Mouse (Mus musculus) forebrain, embryonic 13.5 days (tissue): ENCODE measurements at regions not wholly inside any gene's neighbourhood (a gene's known extent, or its start where the extent isn't known, plus 50 kb on each side); places are given as distances from the start of the nearest gene placed in this dataset.
A peak's percentile ranks its signal among the peaks of the same experiment; 100 is the strongest.

Source experiments
- ATAC-seq: fragments of 200-750 bp; cut with Nextera tagmentation; 2 replicates; pipeline ENCODE4 v1.8.0; 2017
- H3K27ac ChIP-seq: fragments of 300-500 bp; sonication (generic); 2 replicates; pipeline ENCODE4 v1.5.1; 2015; ENCODE audit warnings: inconsistent platforms, mild to moderate bottlenecking, moderate library complexity
- H3K27me3 ChIP-seq: fragments of 300-500 bp; sonication (generic); 2 replicates; pipeline ENCODE4 v1.6.1; 2015; ENCODE audit warnings: mild to moderate bottlenecking, inconsistent platforms
- H3K36me3 ChIP-seq: fragments of 300-500 bp; sonication (generic); 2 replicates; pipeline ENCODE4 v1.6.1; 2015; ENCODE audit warnings: mild to moderate bottlenecking, inconsistent platforms; ENCODE audit not compliant: poor library complexity, severe bottlenecking
- H3K4me1 ChIP-seq: fragments of 300-500 bp; sonication (generic); 2 replicates; pipeline ENCODE4 v1.6.1; 2015; ENCODE audit warnings: inconsistent platforms
- H3K4me2 ChIP-seq: fragments of 300-500 bp; sonication (generic); 2 replicates; pipeline ENCODE4 v1.6.1; 2015; ENCODE audit warnings: inconsistent platforms, mild to moderate bottlenecking, moderate library complexity
- H3K4me3 ChIP-seq: fragments of 300-500 bp; sonication (generic); 2 replicates; pipeline ENCODE4 v1.5.1; 2015; ENCODE audit warnings: mild to moderate bottlenecking, inconsistent platforms
- H3K9ac ChIP-seq: fragments of 300-500 bp; sonication (generic); 2 replicates; pipeline ENCODE4 v1.6.1; 2015; ENCODE audit warnings: mild to moderate bottlenecking, inconsistent platforms
- H3K9me3 ChIP-seq: fragments of 300-500 bp; sonication (generic); replicated peaks from 2 replicates; pipeline ENCODE4 v1.6.1; 2016; ENCODE audit warnings: inconsistent platforms
- WGBS: fragments of 180-500 bp; shearing (Covaris S2); methylation state at CpG from one replicate; pipeline ENCODE4 v1.1.7; 2015; 5-methylcytosine and 5-hydroxymethylcytosine counted together

DNA sequence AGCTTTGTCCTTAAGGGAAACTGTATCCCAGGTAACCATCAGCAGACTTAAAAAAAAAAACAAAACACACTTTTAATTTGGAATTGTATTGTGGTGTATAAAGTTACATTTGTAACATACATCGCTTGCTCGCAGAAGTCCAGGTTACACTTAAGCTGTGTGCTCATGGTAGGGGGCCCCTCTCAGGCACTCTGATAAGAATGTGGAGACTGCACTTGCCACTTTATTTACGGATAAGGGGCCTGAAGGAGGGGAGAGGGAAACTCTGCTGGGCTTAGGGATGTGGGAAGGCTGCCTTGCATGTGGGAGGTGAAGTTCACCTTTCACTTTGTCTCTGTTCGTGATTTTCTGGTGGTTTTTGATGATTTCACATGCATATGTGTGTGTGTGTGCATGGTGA lies 58.7 kb downstream of the Ccdc185 start:
- no peak for ATAC-seq
- no peak overlapping the region for H3K4me3 ChIP-seq
- no peak overlapping the region for H3K9ac ChIP-seq
- WGBS, result 79% methylated on average over 4 of the region's 4 CpGs
- H3K4me1 ChIP-seq, result no peaks in the 10 kb centered on the region
- no peak overlapping the region for H3K4me2 ChIP-seq
- H3K9me3 ChIP-seq, result no peaks in the 10 kb centered on the region
- no peaks in the 10 kb centered on the region for H3K27me3 ChIP-seq
- no peak overlapping the region for H3K27ac ChIP-seq
- no peaks in the 10 kb centered on the region for H3K36me3 ChIP-seq

DNA sequence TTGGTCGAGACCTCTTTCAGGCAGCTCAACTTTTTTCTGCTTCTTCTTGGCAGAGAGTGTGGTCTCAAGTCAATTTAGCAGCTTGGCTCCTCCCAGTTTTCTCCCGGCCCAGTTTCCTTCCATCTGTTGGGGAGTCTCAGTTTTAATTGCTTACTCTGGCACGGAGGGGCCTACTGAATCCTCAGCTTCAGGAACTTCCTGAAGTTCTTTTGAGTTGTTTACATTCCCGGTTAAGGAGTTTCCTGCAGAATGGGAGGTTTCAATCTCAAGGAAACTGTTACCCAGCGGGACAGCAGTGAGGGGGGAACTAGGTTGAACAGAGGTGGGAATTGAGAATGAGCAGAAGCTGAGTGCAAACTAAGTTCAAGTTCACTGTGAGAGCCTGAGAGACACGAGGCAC lies 59.2 kb downstream of the Ccdc185 start:
- Histone ChIP-seq H3K4me3 (no peak overlapping the region), H3K27me3 (no peaks in the 10 kb centered on the region), H3K9me3 (no peaks in the 10 kb centered on the region), H3K9ac (no peak overlapping the region), H3K27ac (no peak overlapping the region), H3K4me2 (no peak overlapping the region), H3K36me3 (no peaks in the 10 kb centered on the region), H3K4me1 (no peaks in the 10 kb centered on the region)
- WGBS, result 72% methylated on average over 6 of the region's 6 CpGs
- ATAC-seq, result no peak

GRCm38 (mm10) chr1:182687146-182687545 lies 61.8 kb downstream of the Ccdc185 start:
- Histone ChIP-seq H3K36me3 (no peaks in the 10 kb centered on the region), H3K9ac (no peak overlapping the region), H3K4me3 (no peak overlapping the region), H3K4me2 (no peak overlapping the region), H3K27ac (no peak overlapping the region), H3K4me1 (peaks cover 7% of the 10 kb centered on the region), H3K9me3 (no peaks in the 10 kb centered on the region), H3K27me3 (no peaks in the 10 kb centered on the region)
- ATAC-seq, result no peak
- 72% methylated on average over 5 of the region's 5 CpGs for WGBS

GRCm38 (mm10) chr1:182686231-182686630 lies 62.7 kb downstream of the Ccdc185 start:
- Histone ChIP-seq H3K36me3 (no peaks in the 10 kb centered on the region), H3K9ac (no peak overlapping the region), H3K9me3 (no peaks in the 10 kb centered on the region), H3K27me3 (no peaks in the 10 kb centered on the region), H3K27ac (no peak overlapping the region), H3K4me2 (no peak overlapping the region), H3K4me3 (no peak overlapping the region), H3K4me1 (peaks cover 7% of the 10 kb centered on the region)
- WGBS, result 20% methylated on average over 5 of the region's 5 CpGs
- ATAC-seq, result no peak

DNA sequence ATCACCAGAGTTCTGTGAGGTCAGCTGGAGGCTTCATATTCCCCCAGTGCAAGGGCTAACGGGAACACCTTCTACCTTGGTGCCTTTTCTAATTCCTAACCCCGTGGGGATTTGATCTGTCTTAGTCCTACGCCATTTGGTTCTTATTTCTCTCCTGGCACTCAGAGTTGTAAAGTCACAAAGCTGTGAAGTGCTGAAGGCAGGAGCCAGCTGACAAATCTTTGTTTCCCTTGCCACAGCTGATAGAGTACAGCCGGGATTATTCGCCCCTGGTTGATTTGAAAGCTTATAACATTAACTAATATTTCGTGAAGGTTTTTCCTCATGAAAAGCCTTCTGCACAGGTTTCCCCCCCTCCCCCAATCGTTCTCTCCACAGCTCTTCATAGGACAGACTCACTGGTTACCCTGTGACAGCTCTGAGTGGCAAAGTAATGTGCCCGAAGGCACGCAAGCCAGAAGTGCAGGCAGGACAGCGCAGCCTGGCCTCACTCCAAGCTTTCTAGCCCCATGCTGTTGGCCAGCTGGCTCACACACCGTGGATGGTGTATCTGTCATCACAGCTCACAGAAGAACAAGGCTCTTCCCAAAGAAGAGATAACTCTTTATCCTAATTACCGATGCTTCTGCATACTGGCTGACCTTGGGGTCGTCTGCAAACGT lies 66.3 kb downstream of the Ccdc185 start:
- ATAC-seq, result peak; percentile 53; the same call in 1 of the 2 replicates
- WGBS, result 62% methylated on average over 14 of the region's 14 CpGs

More for the DNA sequence above, 66.3 kb downstream of the Ccdc185 start:
- no peak overlapping the region for H3K27ac ChIP-seq
- no peak overlapping the region for H3K4me2 ChIP-seq
- no peaks in the 10 kb centered on the region for H3K9me3 ChIP-seq
- H3K9ac ChIP-seq, result no peak overlapping the region
- no peak overlapping the region for H3K4me3 ChIP-seq
- no peaks in the 10 kb centered on the region for H3K27me3 ChIP-seq
- peaks cover 7% of the 10 kb centered on the region for H3K4me1 ChIP-seq
- H3K36me3 ChIP-seq, result no peaks in the 10 kb centered on the region
